Mouse (Mus musculus): ENCODE results near the gene Foxn3.

Gene Foxn3

DNA sequence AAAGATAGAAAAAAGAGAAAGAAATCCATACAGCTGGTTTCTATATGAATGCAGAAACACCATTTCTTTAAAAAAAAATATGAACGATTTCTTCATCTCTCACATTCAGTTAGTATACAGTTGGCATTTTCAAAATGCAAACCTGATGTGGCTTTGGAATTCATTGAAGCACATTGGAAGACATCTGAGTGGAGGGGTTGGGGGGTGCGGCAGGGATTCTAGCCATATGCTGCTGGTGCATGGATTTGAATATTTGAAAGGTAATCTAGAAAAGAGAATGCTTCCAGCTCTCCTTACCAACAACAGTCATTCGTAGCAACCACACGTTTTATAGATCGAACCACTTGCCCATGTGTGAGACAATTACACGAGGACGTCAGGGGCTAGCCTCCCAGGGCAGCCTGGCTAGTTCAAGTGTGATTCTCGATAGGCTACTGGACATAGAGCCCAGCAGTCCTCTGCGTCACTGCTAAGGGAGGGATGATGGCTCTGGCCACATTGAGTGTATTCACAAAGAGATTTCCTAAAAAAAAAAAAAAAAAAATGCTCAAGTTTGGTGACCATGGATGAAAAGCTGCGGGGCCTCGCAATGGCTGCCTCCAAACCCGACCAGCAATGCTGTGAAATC, 96.0 kb downstream of the Foxn3 start:
- no peak for DNase-seq (ENCODE audit: low read depth, low spot score)

DNA sequence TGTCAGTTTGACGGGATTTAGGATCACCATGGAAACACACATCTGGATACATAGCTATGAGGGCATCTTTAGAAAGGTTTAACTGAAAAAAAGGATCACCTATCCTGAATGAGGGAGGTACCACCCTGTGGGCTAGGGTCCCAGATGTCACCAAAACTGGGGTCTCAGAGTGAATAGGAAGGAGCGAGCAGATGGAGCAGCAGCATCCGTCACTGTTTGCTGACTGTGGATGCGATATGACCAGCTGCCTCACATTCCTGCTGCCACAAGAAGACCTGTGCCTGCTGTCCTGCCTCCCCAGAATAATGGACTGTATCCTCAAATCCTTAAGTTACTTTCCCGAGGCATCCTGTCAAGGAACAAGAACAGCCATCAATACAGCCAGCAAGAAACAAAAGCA, 97.0 kb downstream of the Foxn3 start:
- DNase-seq (ENCODE audit: low read depth, low spot score): no peak

DNA sequence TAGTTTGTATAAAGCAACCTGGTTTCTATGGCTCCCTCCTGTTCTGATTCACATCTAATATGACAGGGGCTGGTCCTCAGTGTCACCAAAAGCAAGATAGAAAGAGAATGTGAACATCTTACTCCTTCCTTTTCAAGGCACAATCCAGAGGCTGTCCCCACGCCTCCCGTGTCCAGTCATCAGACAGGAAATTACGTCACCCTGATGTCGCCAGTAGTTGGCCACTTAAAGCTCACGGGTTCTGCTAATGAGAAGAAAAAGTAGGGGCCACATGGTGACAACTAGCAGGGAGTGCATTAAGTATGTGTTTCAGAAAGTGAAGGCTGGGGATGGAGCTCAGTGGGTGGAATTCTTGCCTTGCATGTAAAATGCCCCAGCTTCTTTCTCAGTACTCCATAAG, 99.1 kb downstream of the Foxn3 start:
- DNase-seq (ENCODE audit: low read depth, low spot score): no peak

DNA sequence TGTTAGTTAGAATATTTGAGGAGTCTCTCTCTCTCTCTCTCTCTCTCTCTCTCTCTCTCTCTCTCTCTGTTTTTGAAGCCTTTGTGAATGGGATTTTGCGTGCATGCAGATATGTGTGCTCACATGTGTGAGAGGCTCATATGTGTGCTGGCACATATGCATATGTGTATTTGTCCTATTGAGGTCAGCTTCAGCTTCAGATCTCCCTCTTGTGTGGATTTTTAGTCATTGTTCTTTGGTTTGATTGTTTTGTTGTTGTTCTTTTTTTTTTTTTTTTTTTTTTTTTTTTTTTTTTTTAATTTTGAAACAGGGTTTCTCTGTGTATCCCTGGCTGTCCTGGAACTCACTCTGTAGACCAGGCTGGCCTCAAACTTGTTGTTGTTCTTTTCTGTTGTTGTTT, 100.5 kb downstream of the Foxn3 start:
- DNase-seq (ENCODE audit: low read depth, low spot score): no peak

DNA sequence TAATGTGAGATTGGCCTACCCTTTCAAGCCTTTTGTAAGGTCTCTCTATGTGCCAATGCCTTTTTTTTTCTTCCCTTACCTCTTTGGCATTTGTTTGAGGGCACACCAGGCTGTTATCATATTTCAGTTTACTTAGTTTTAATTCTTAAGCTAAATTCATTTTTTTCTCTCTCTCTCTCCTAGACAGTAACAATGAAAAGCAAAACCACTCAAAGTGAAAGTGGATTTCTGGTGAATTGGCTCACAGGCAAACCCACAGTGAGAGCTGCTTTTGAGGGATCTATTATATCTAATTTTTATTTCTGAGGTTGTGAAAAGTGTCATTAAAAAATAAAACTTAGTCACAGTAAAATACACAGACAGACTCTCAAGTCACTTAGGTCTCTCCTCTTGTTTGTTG, 101.1 kb downstream of the Foxn3 start:
- DNase-seq (ENCODE audit: low read depth, low spot score): peak; percentile 18

DNA sequence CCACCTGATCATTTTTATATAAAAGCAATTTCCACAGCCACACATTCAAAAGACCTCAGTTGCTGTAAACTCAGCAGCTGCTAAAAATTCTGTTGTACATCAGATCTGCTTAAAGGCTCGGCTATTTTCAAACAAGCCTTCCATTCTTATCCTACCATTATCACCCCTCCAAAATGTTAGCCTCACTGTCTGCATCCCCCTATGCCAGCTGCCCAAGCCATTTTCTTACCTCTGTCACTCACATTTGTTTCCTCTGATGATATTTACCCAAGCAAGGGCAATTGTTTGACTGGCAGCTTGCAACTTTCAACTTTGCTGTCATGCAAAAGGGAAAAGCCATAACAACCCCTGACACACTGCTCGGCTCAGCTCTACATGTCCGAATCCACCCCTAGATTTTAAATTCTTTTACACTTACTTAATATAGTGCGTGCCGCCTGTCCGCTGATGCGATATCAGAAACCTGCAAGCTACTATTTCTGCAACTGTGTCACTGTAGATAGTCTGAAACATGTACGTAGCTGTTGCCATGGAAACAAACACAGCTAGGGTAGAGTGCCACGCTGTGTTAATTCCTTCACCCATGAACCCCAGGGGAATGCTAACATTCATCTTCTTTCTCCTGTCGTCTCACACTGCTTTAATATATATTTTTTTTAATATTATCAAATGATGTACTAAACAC, 105.7 kb downstream of the Foxn3 start:
- peak; percentile 41 for DNase-seq (ENCODE audit: low read depth, low spot score)

DNA sequence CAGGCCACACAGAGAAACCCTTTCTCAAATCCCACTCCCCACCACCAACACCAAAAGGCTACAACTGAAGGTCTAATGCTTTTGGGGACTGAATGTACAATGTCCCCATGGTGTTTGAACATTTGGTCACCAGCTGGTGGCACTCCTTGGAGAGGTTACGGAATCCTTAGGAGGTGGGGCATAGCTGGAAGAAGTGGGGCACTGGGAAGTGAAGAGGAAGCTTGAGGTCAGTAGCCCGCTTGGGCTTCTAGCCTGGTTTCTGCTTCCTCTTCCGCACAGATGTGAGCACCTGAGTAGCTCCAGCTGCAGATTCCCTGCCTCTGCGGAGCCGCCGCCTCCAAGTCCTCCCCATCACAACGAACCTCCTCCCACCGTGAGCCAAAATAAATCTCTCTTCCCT, 107.8 kb downstream of the Foxn3 start:
- DNase-seq (ENCODE audit: low read depth, low spot score): no peak

DNA sequence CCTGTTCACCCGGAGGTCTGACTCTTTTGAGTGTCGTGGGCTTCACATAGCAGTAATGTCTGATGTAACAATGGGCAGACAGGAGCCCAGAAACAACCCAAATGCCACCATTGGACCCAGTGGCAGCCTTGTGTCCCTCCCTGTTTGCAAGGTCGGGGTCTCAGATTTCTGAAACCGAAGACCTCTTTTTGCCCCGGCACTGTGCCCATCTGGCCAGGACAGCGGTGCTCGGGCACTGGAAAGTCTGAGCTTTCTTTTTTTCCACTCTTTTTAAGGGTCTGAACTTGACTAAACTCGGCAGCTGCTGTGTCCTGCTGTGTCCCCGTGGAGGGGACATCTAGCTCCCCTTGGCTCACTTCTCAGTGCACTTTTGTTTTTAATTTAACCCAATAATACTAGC, 109.0 kb downstream of the Foxn3 start:
- no peak for DNase-seq (ENCODE audit: low read depth, low spot score)

DNA sequence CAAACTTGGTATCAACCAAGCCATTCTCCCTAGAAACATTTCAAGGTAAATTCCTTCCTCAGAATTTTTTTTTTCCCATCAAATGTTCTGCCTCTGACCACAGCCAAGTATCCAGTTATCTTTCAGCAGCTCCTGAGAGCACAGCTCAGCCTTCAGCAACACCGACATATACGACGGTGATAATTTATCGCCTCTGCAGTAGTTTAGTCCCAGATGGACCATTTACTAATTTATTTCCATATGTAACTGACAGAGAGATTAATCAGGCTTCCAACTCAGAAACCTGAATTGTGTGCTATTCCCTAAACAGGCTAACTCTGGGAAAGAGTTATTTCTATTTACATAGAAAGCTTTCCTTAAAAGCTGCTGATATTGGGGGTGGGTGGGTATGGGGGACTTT, 109.6 kb downstream of the Foxn3 start:
- DNase-seq (ENCODE audit: low read depth, low spot score): no peak

DNA sequence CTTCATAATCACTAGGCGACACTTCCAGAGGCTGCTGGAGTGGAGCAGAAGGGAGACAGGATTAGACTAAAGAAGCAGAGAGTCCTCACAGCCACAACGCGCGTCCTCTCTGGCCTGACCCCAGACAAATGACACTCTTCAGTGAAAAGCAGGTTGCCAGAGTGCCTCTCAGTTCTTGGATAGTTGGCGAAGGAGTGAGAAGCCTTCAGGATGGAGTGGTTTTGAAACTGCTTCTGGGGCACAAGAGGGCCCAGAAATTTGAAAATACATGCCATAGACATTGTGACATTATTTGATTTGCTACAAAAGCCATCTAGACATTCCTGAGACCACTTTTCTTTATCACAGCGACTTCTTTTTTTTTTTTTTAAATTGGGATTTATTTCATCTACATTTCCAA, 113.3 kb downstream of the Foxn3 start:
- DNase-seq (ENCODE audit: low read depth, low spot score): no peak

DNA sequence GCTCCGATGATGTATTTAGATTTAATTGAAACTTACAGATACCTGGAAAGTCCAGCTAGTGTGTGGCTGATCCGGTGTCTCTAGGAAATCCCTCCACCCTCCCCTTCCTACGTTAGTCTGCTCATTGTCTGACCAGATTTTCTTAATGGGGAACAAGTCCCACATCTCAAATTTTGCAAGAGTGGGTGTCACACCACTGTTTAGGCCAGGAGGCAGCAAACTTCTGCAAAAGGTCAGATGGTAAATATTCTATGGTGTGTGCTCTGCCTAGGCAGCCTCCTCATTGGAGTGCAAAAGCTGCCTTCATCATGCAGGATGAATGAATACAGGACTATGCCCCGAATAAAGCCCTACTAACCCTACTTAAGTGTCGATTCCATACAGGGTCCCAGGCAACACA, 115.6 kb downstream of the Foxn3 start:
- no peak for DNase-seq (ENCODE audit: low read depth, low spot score)

DNA sequence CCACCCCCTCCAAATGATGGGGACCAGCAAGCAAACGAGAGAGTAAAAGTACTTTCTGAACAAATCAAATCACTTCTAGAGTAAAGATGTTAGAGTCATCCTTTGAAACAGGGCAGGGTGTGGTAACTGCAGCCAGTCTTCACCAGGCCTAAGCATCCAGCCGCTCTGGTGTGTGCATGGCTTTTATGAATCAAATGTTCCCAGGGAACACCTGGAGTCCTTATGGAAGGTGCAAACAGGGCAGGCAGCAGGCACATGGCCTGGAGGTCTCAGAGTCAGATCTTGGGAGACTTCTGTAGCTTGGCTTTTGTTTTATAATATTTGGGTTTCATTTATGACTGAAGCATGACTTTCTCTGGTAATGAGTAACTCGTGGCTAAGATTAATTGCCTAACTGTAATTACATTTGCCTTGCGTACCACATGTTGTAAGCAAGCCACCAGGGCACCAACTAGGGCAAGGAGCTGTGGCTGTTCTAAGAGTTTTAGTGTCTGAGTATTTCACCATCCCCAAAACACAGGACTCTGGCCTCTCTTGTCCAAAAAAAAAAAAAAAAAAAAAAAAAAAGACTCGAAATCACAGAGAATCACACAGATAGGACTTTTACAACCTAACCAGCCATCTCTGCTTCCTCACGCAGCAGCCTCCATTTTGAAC, 118.2 kb downstream of the Foxn3 start:
- DNase-seq (ENCODE audit: low read depth, low spot score): no peak

DNA sequence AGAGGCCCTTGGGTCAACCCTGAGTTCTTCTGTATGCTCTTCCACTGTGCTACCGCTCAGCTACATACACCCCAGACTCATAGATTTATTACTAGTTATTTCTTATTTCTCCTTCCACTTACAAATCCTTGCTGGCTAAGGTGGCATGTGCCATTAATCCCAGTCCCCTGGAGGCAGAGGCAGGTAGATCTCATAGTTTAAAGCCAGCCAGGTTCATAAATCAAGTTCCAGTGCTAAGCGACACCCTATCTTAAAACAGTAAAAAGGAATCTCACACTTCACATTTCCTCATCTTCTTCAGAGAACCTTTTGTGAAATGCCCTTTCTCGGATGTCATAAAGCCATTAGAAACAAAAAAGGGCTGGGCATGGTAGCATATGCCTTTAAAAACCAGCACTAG, 120.6 kb downstream of the Foxn3 start:
- no peak for DNase-seq (ENCODE audit: low read depth, low spot score)

DNA sequence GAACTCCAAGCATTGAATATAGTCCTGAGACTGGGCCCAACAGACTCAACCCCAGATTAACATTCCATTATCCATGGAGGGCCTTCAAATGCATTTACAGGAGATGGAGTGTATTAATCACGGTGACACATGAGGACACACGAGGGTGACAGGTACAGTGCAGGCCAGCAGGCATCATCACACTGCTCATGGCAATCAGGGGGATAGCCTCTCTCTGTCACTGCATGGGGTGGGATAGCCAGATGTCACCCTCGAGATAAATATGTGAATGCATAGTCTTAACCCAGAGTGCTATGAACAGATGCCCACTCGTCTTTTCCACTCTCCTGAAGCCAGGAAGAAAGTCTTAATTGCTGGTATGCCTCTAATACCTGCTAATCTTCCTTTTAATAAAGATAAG, 122.4 kb downstream of the Foxn3 start:
- no peak for DNase-seq (ENCODE audit: low read depth, low spot score)

DNA sequence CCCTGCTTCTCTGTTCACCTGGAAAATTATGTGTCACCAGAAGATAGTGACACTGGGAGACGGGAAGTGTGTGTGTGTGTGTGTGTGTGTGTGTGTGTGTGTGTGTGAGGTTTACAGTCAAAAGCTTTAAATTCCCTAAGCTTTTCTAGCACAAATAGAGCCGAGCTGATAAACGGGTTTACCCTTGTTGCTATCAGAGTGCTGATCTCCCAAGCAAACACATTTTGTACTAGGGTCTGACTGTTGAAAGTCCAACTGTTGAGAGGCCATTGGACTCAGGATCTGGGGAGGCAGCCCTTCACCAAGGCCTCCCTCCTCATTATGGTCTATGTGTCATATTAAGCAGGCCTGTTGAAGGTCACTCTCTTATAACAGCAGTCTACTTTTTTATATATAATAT, 123.4 kb downstream of the Foxn3 start:
- no peak for DNase-seq (ENCODE audit: low read depth, low spot score)

DNA sequence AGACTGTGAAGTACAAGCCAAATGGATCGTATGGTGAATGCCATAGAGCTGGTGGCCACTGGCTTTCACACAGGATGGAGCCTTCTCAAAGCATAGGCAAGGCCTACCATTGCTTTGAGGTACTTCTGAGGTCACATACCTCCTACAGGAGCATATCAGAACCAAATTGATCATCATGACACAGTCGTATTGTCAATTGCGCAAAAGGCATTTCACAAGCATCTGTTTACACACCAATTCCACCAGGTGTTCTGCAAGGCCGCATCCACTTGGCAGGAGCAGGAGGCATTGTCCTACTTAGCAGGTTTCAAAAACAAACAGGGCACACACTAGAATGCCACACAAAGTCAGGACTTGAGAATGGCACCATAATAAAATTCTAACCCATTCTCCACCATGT, 128.2 kb downstream of the Foxn3 start:
- no peak for DNase-seq (ENCODE audit: low read depth, low spot score)

DNA sequence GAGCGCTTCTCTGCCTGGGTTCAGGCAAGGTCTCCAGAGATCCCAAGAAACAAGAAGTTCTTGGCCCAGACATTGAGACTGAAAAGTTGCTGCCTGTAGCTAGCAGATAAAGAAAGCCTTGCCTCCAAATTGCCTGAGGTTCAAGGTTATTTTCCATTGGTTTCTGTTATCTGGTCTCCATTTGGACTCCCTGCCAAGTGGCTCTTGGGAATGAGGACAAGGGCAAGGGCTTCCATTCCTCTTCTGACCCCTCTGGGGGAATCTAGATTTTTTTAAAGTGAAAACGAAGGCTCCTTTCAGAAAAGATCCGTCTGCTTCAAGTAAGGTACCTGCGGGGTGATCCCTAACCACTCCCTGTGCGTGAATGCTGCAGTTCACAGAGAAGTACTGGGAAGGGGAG, 130.0 kb downstream of the Foxn3 start:
- DNase-seq (ENCODE audit: low read depth, low spot score): no peak

DNA sequence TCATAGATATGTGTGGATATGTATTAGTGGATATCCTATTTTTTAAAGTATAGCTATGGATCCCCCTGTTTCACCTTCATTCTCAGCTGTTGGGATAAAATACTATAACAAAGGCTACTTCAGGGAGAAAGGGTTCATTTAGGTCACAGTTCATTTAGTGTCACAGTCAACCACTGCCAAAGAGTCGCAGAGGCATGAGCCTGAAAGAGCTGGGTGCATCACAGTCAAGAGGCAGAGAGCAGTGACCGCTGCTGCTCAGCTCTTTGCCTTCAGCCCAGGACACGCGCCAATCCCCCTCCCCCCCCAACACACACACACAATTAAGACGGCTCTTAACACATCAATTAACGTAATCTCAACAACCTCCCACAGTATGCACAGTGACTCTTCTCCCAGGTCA, 131.8 kb downstream of the Foxn3 start:
- DNase-seq (ENCODE audit: low read depth, low spot score): no peak

DNA sequence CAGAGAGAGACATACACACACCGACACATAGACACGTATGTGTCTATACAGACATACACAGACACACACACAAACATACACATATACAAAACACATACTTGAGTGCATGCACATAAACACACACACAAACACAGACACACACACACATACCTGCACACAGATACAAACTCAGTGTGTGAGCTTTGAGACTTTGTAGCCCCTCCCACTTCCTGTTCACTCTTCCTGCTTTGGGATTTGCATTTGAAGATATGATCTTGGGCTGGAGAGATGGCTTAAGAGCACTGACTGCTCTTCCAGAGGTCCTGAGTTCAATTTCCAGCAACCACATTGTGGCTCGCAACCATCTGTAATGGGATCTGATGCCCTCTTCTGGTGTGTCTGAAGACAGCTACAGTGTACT, 132.4 kb downstream of the Foxn3 start:
- DNase-seq (ENCODE audit: low read depth, low spot score): peak; percentile 19

DNA sequence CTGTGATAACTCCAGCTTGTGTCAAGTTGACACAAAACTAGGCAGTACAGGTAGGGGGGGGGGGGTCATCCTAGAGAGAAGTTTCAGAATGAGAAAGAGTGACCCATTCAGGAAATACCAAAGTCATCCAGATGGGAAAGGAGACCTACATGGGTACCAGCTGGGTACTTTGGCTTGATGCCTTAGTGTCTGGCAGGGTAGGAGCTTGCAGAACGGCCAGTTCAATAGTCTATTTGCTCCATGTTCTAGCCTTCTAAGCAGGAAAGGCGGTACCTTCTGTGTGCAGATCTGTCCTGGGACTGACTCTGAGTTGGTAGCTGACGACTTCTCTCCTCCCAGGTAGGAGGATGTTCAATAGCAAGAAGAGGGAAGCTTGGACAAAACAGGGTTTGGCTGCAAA, 134.3 kb downstream of the Foxn3 start:
- DNase-seq (ENCODE audit: low read depth, low spot score): no peak

DNA sequence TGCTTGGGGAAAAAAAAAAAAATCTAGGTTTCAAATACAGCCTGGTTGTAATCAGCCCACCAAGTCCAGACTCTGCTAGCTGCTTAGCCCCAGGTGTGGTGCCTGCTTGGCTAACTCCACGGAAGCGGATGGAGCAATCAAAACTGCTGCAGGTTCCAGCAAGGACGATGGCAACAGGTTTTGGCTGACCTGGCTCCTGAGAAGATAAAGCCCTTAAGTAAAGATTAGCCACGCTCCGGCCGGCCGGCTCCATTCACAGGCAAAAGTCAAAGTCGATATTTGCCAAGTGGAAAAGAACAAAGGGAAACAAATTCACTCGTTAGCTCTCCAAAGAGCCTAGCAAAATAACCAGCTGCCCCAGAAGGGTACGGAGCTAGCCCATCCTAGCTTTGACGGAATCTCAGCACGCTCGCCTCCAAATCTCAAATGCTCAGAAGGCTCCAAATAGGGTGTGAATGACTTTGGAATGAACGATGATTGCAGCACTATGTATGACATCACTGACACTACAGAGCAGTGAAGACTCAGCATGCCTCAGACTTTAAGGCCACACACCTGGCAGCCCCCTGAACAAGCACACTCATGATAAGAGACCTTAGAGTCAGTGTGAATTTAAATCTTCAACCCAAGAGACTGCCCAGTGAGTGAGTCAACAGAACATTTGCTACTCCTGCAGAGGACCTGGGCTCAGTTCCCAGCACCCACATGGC, 137.0 kb downstream of the Foxn3 start:
- no peak for DNase-seq (ENCODE audit: low read depth, low spot score)

DNA sequence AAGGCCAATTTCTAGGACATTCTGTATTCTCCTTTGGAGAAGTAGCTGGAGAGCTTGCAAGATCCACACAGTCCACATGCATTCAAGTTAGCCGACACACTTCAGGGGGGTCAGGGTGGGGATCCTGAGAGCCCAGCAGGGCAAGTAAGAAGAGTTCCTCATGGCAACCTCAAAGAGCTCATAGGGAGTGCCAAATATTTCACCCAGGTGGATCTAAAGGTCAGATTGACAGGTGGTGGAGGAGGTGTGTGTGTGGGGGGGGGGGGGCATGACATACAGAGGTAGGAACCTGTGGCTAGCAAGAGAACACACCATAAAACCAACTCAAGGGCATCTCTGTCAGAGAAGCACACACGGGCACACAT, 144.0 kb downstream of the Foxn3 start:
- no peak for DNase-seq (ENCODE audit: low read depth, low spot score)
